Mouse (Mus musculus) bone marrow macrophage, adult 2 months (primary cell): ENCODE data around the gene Cnst.

Experiments used
- CTCF ChIP-seq: IDR thresholded peaks from 2 replicates; pipeline ENCODE4 v1.5.1; 2012; ENCODE audit warnings: low read depth, mild to moderate bottlenecking, low read length, moderate library complexity
- POLR2A ChIP-seq: IDR thresholded peaks from 2 replicates; pipeline ENCODE4 v1.6.1; 2012; ENCODE audit warnings: mild to moderate bottlenecking, low read depth, low read length, borderline replicate concordance

DNA sequence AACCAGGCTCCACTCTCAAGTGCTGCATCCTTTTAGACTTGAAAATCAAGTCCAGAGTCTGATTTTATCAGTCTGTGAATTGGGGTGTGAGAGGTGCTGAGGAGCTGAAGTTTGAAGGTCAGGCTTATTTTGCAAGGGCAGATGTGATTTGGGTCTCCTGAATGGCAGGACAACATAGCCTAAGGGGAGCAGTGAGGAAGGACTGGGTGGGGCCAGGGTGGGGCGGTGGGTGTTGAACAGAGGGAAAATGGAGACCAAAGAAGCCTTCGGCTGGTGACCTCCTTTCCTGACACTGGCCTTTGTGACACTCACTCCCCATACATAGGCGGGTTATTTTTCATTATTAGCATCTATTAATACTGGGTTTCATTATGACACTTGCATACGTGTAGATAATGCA lies 81.7 kb downstream of the Cnst start:
- TF ChIP-seq POLR2A, result no peak
- TF ChIP-seq CTCF, result no peak
